Mouse (Mus musculus): ENCODE measurements around the gene Tubb2a. TPM values are rescaled to one million over a fixed set of nuclear protein-coding genes. Genes with fewer than 3 reads are reported as not detected.

Tubb2a gene
- total and polyA plus RNA-seq, 3 experiments, result 17.6 to 43.0 (median 26.1) TPM

- Histone ChIP-seq H3K4me3 (replicated peaks in 1 of 3; ENCODE audit: low read depth in 2 of 3, low read length in 2 of 3, poor library complexity in 1 of 3) (no peak overlapping the region), H3K79me2 (replicated peaks; ENCODE audit: control insufficient read depth, extremely low read depth, insufficient read depth, poor library complexity, severe bottlenecking) (no peaks in the 10 kb centered on the region), H3K27me3 (replicated peaks) (no peaks in the 10 kb centered on the region), H3K36me3 (replicated peaks in 1 of 2; ENCODE audit: control insufficient read depth in 1 of 2, insufficient read depth in 1 of 2, low read length in 1 of 2) (no peaks in the 10 kb centered on the region), H3K9me3 (replicated peaks; ENCODE audit: low read length) (no peaks in the 10 kb centered on the region), H3K4me2 (ENCODE audit: insufficient read depth, low read depth, poor library complexity, severe bottlenecking) (no peak overlapping the region), H3K9ac (ENCODE audit: insufficient read depth, low read depth) (no peak overlapping the region), H3K4me1 (ENCODE audit: control insufficient read depth in 1 of 2, insufficient read depth in 2 of 2) (peaks cover 3 to 11% of the 10 kb centered on the region in 2 experiments; a peak in 3 of 4 replicates), H3K27ac (ENCODE audit: insufficient read depth, low read depth) (no peak overlapping the region)
- in situ Hi-C loops (cut with MboI; ENCODE audit: low pct_ligation_motif_present, low pct_unique_long_range_greater_than_20kb, low sequenced_read_pairs), result no loop called here
- no peak for TF ChIP-seq SMC3 (IDR thresholded peaks at IDR 0.05; ENCODE audit: low read depth, low read length)
- TF ChIP-seq CHD2 (IDR thresholded peaks at IDR 0.05; ENCODE audit: low read length), result no peak
- TF ChIP-seq CTCF (conservative IDR thresholded peaks at IDR 0.05 in 1 of 2, IDR thresholded peaks at IDR 0.05 in 1 of 2; ENCODE audit: low read depth in 2 of 2, low read length in 2 of 2), result no peak
- no peak for DNase-seq (ENCODE audit: extremely low read depth)
- dilution Hi-C loops (cut with MboI; ENCODE audit: extremely low pct_ligation_motif_present, extremely low pct_unique_long_range_greater_than_20kb, low sequenced_read_pairs), result no loop called here
Measured at GRCm38 (mm10) chr13:34096455-34096854, 18.6 kb upstream of the Tubb2a start.

GRCm38 (mm10) chr13:34095542-34096435, 18.0 kb upstream of the Tubb2a start:
- Histone ChIP-seq H3K9me3 (replicated peaks; ENCODE audit: low read length) (no peaks in the 10 kb centered on the region), H3K9ac (ENCODE audit: insufficient read depth, low read depth) (no peak overlapping the region), H3K4me2 (ENCODE audit: insufficient read depth, low read depth, poor library complexity, severe bottlenecking) (no peak overlapping the region), H3K27me3 (replicated peaks) (no peaks in the 10 kb centered on the region), H3K4me3 (replicated peaks in 1 of 3; ENCODE audit: low read depth in 2 of 3, low read length in 2 of 3, poor library complexity in 1 of 3) (no peak overlapping the region), H3K4me1 (ENCODE audit: control insufficient read depth in 1 of 2, insufficient read depth in 2 of 2) (peaks cover 3 to 5% of the 10 kb centered on the region in 2 experiments; a peak in 2 of 4 replicates), H3K36me3 (replicated peaks in 1 of 2; ENCODE audit: control insufficient read depth in 1 of 2, insufficient read depth in 1 of 2, low read length in 1 of 2) (no peaks in the 10 kb centered on the region), H3K27ac (ENCODE audit: insufficient read depth, low read depth) (no peak overlapping the region), H3K79me2 (replicated peaks; ENCODE audit: control insufficient read depth, extremely low read depth, insufficient read depth, poor library complexity, severe bottlenecking) (no peaks in the 10 kb centered on the region)
- no peak for TF ChIP-seq POLR2A (IDR thresholded peaks at IDR 0.05; ENCODE audit: low read depth, low read length)
- in situ Hi-C loops (cut with MboI; ENCODE audit: low pct_ligation_motif_present, low pct_unique_long_range_greater_than_20kb, low sequenced_read_pairs), result no loop called here
- dilution Hi-C loops (cut with MboI; ENCODE audit: extremely low pct_ligation_motif_present, extremely low pct_unique_long_range_greater_than_20kb, low sequenced_read_pairs), result no loop called here
- no peak for DNase-seq (ENCODE audit: extremely low read depth)

- H3K4me3 ChIP-seq (replicated peaks in 1 of 3; ENCODE audit: low read depth in 2 of 3, low read length in 2 of 3, poor library complexity in 1 of 3), result no peak overlapping the region
- peaks cover 7 to 24% of the 10 kb centered on the region in 2 experiments for H3K4me1 ChIP-seq (ENCODE audit: control insufficient read depth in 1 of 2, insufficient read depth in 2 of 2)
- no peaks in the 10 kb centered on the region for H3K79me2 ChIP-seq (replicated peaks; ENCODE audit: control insufficient read depth, extremely low read depth, insufficient read depth, poor library complexity, severe bottlenecking)
- no peak overlapping the region for H3K4me2 ChIP-seq (ENCODE audit: insufficient read depth, low read depth, poor library complexity, severe bottlenecking)
- no peak for DNase-seq (ENCODE audit: extremely low read depth)
- in situ Hi-C loops (cut with MboI; ENCODE audit: low pct_ligation_motif_present, low pct_unique_long_range_greater_than_20kb, low sequenced_read_pairs) (no loop called here), dilution Hi-C loops (cut with MboI; ENCODE audit: extremely low pct_ligation_motif_present, extremely low pct_unique_long_range_greater_than_20kb, low sequenced_read_pairs) (no loop called here)
- no peak overlapping the region for H3K27ac ChIP-seq (ENCODE audit: insufficient read depth, low read depth)
- no peak overlapping the region for H3K9ac ChIP-seq (ENCODE audit: insufficient read depth, low read depth)
- TF ChIP-seq POLR2A (IDR thresholded peaks at IDR 0.05; ENCODE audit: low read depth, low read length) (no peak), MAZ (IDR thresholded peaks at IDR 0.05; ENCODE audit: low read depth, low read length) (no peak), MAX (IDR thresholded peaks at IDR 0.05; ENCODE audit: low read length) (no peak), USF2 (conservative IDR thresholded peaks at IDR 0.05; ENCODE audit: low read depth, low read length) (no peak), ZC3H11A (IDR thresholded peaks at IDR 0.05; ENCODE audit: low read depth, low read length) (no peak), TCF12 (IDR thresholded peaks at IDR 0.05; ENCODE audit: low read depth, low read length) (no peak), RCOR1 (conservative IDR thresholded peaks at IDR 0.05; ENCODE audit: low read depth, low read length) (no peak), ELF1 (IDR thresholded peaks at IDR 0.05; ENCODE audit: low read depth, low read length) (no peak), RAD21 (IDR thresholded peaks at IDR 0.05; ENCODE audit: low read depth, low read length) (no peak), CTCF (conservative IDR thresholded peaks at IDR 0.05 in 1 of 2, IDR thresholded peaks at IDR 0.05 in 1 of 2; ENCODE audit: low read depth in 2 of 2, low read length in 2 of 2) (no peak), TBP (conservative IDR thresholded peaks at IDR 0.05; ENCODE audit: low read depth, low read length) (no peak), MXI1 (IDR thresholded peaks at IDR 0.05; ENCODE audit: low read depth, low read length) (no peak), NELFE (IDR thresholded peaks at IDR 0.05; ENCODE audit: low read depth, low read length) (no peak), KAT2A (IDR thresholded peaks at IDR 0.05; ENCODE audit: insufficient replicate concordance, low read length) (no peak), IRF4 (IDR thresholded peaks at IDR 0.05; ENCODE audit: low read depth, low read length) (no peak), PAX5 (IDR thresholded peaks at IDR 0.05; ENCODE audit: low read length) (no peak)
- no peaks in the 10 kb centered on the region for H3K9me3 ChIP-seq (replicated peaks; ENCODE audit: low read length)
- no peaks in the 10 kb centered on the region for H3K36me3 ChIP-seq (replicated peaks in 1 of 2; ENCODE audit: control insufficient read depth in 1 of 2, insufficient read depth in 1 of 2, low read length in 1 of 2)
- H3K27me3 ChIP-seq (replicated peaks), result no peaks in the 10 kb centered on the region
Measured at GRCm38 (mm10) chr13:34089358-34089757, 11.6 kb upstream of the Tubb2a start.
